Mouse (Mus musculus): ENCODE measurements at regions not wholly inside any gene's neighbourhood (a gene's known extent, or its start where the extent isn't known, plus 50 kb on each side); places are given as distances from the start of the nearest gene placed in this dataset.

DNA sequence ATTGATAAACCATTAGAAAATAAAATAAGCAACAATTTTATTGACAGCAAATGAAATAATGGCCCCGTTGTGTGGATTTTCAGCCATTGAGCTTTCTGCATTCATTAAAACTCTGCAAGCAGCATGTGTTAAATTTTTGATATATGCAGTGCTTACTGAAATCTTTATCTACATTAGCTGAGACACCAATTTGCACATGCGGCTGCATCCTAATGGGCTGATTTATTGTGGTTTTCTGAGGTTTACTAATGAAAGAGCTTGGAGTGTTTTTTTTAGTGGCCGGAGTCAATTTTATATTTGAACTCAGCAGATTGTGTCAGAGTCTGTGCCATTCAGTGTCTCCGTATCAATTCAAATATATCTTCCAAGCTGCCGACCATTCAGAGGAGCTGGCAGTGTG, 653.3 kb upstream of the Tbl1xr1 start:
- no peak overlapping the region for H3K27ac ChIP-seq (ENCODE audit: insufficient read depth, low read depth)
- no peaks in the 10 kb centered on the region for H3K79me2 ChIP-seq (replicated peaks; ENCODE audit: control insufficient read depth, extremely low read depth, insufficient read depth, poor library complexity, severe bottlenecking)
- H3K9me3 ChIP-seq (replicated peaks; ENCODE audit: low read length), result no peaks in the 10 kb centered on the region
- no peaks in the 10 kb centered on the region for H3K4me1 ChIP-seq (ENCODE audit: control insufficient read depth in 1 of 2, insufficient read depth in 2 of 2)
- dilution Hi-C loops (cut with MboI; ENCODE audit: extremely low pct_ligation_motif_present, extremely low pct_unique_long_range_greater_than_20kb, low sequenced_read_pairs), result no loop called here
- no peak overlapping the region for H3K4me2 ChIP-seq (ENCODE audit: insufficient read depth, low read depth, poor library complexity, severe bottlenecking)
- H3K27me3 ChIP-seq (replicated peaks), result no peaks in the 10 kb centered on the region
- TF ChIP-seq RCOR1 (conservative IDR thresholded peaks at IDR 0.05; ENCODE audit: low read depth, low read length) (no peak), POLR2AphosphoS2 (IDR thresholded peaks at IDR 0.05; ENCODE audit: low read depth, low read length) (no peak), RAD21 (IDR thresholded peaks at IDR 0.05; ENCODE audit: low read depth, low read length) (no peak), POLR2A (IDR thresholded peaks at IDR 0.05; ENCODE audit: low read depth, low read length) (no peak), ZC3H11A (IDR thresholded peaks at IDR 0.05; ENCODE audit: low read depth, low read length) (no peak), MAZ (IDR thresholded peaks at IDR 0.05; ENCODE audit: low read depth, low read length) (no peak), SMC3 (IDR thresholded peaks at IDR 0.05; ENCODE audit: low read depth, low read length) (no peak), USF2 (conservative IDR thresholded peaks at IDR 0.05; ENCODE audit: low read depth, low read length) (no peak), EP300 (IDR thresholded peaks at IDR 0.05; ENCODE audit: low read length) (no peak), PAX5 (IDR thresholded peaks at IDR 0.05; ENCODE audit: low read length) (no peak), MYC (IDR thresholded peaks at IDR 0.05; ENCODE audit: low read depth, low read length) (no peak), JUN (IDR thresholded peaks at IDR 0.05; ENCODE audit: insufficient read depth, low read depth, low read length) (no peak), CHD1 (IDR thresholded peaks at IDR 0.05; ENCODE audit: low read depth, low read length) (no peak)
- H3K36me3 ChIP-seq (replicated peaks in 1 of 2; ENCODE audit: control insufficient read depth in 1 of 2, insufficient read depth in 1 of 2, low read length in 1 of 2), result no peaks in the 10 kb centered on the region
- no peak overlapping the region for H3K4me3 ChIP-seq (replicated peaks in 1 of 3; ENCODE audit: low read depth in 2 of 3, low read length in 2 of 3, poor library complexity in 1 of 3)
- in situ Hi-C loops (cut with MboI; ENCODE audit: low pct_ligation_motif_present, low pct_unique_long_range_greater_than_20kb, low sequenced_read_pairs), result no loop called here
- no peak overlapping the region for H3K9ac ChIP-seq (ENCODE audit: insufficient read depth, low read depth)
- DNase-seq (ENCODE audit: extremely low read depth), result no peak

GRCm38 (mm10) chr3:21426538-21426937, 649.9 kb upstream of the Tbl1xr1 start:
- no peak for TF ChIP-seq ZKSCAN1 (IDR thresholded peaks at IDR 0.05; ENCODE audit: borderline replicate concordance, low read depth, low read length)
- TF ChIP-seq GABPA (IDR thresholded peaks at IDR 0.05; ENCODE audit: insufficient replicate concordance, low read depth, low read length), result no peak
- TF ChIP-seq MXI1 (IDR thresholded peaks at IDR 0.05; ENCODE audit: low read depth, low read length), result no peak
- TF ChIP-seq SIN3A (IDR thresholded peaks at IDR 0.05; ENCODE audit: low read length), result no peak
- no peak for TF ChIP-seq MAZ (IDR thresholded peaks at IDR 0.05; ENCODE audit: low read depth, low read length)
- no peak for TF ChIP-seq ZC3H11A (IDR thresholded peaks at IDR 0.05; ENCODE audit: low read depth, low read length)
- no peak overlapping the region for H3K27ac ChIP-seq (ENCODE audit: insufficient read depth, low read depth)
- no peak overlapping the region for H3K4me2 ChIP-seq (ENCODE audit: insufficient read depth, low read depth, poor library complexity, severe bottlenecking)
- H3K27me3 ChIP-seq (replicated peaks), result no peaks in the 10 kb centered on the region
- H3K4me3 ChIP-seq (replicated peaks in 1 of 3; ENCODE audit: low read depth in 2 of 3, low read length in 2 of 3, poor library complexity in 1 of 3), result no peak overlapping the region
- no peaks in the 10 kb centered on the region for H3K4me1 ChIP-seq (ENCODE audit: control insufficient read depth in 1 of 2, insufficient read depth in 2 of 2)
- in situ Hi-C loops (cut with MboI; ENCODE audit: low pct_ligation_motif_present, low pct_unique_long_range_greater_than_20kb, low sequenced_read_pairs), result no loop called here
- H3K9me3 ChIP-seq (replicated peaks; ENCODE audit: low read length), result no peaks in the 10 kb centered on the region
- H3K9ac ChIP-seq (ENCODE audit: insufficient read depth, low read depth), result no peak overlapping the region
- no peaks in the 10 kb centered on the region for H3K79me2 ChIP-seq (replicated peaks; ENCODE audit: control insufficient read depth, extremely low read depth, insufficient read depth, poor library complexity, severe bottlenecking)
- dilution Hi-C loops (cut with MboI; ENCODE audit: extremely low pct_ligation_motif_present, extremely low pct_unique_long_range_greater_than_20kb, low sequenced_read_pairs), result no loop called here
- no peaks in the 10 kb centered on the region for H3K36me3 ChIP-seq (replicated peaks in 1 of 2; ENCODE audit: control insufficient read depth in 1 of 2, insufficient read depth in 1 of 2, low read length in 1 of 2)
- no peak for DNase-seq (ENCODE audit: extremely low read depth)

Data from CH12.LX (cell line).